Mouse (Mus musculus) brain, embryonic 14.5 days (tissue): Measurements from ENCODE around the gene Olfm3.

Experiments used
- CTCF ChIP-seq: fragments of 200-500 bp; IDR thresholded peaks from 2 replicates; pipeline ENCODE4 v1.5.1; 2012; ENCODE audit warnings: inconsistent platforms, mild to moderate bottlenecking, moderate library complexity, borderline replicate concordance; ENCODE audit not compliant: insufficient read depth, insufficient read length; ENCODE audit errors: extremely low read depth
- POLR2A ChIP-seq: fragments of 200-500 bp; IDR thresholded peaks from 2 replicates; pipeline ENCODE4 v1.6.1; 2012; ENCODE audit warnings: mild to moderate bottlenecking, inconsistent platforms, borderline replicate concordance; ENCODE audit not compliant: poor library complexity, insufficient read depth, insufficient read length, severe bottlenecking; ENCODE audit errors: extremely low read depth

- no peak for TF ChIP-seq POLR2A
- no peak for TF ChIP-seq CTCF
Measured at GRCm38 (mm10) chr3:115095496-115095895, 191.6 kb downstream of the Olfm3 start.
